14 mouse cellular contexts compared by ENCODE assay signal in genomic region chr15:45711109-45711508, GRCm38 (mm10).
DNase-seq lines count a peak whose midpoint lies in the region; ATAC-seq lines count a peak whose summit lies in the region.
"Had no signal": no experiment of that assay in that cellular context is flagged by ENCODE, and none has a peak within 500 bp of the region (broad histone marks: within the 10 kb centered on the region; RNA-seq: fewer than 3 reads in every experiment).

No protein-coding gene starts in this region.

- no peak overlapping the region for H3K4me2 ChIP-seq in hindbrain, embryonic 12.5 days (replicated peaks)
- H3K4me2 ChIP-seq in forebrain, embryonic 12.5 days = no peak overlapping the region
- H3K4me2 ChIP-seq: heart, embryonic 12.5 days; hindbrain, embryonic 15.5 days had no signal

- DNase-seq in hindbrain, embryonic 10.5 days (ENCODE audit: low spot score) = no peak
- DNase-seq in brain, adult 2 months (ENCODE audit: low read depth, low spot score) = peak; percentile 70
- DNase-seq in layer of hippocampus, adult 9-10 months (ENCODE audit: low spot score) = peak; percentile 26
- no peak for DNase-seq in adrenal gland, postnatal 36 days
- no peak for DNase-seq in lung, postnatal 10 days
- DNase-seq in left cerebral cortex, postnatal 36 days (ENCODE audit: low spot score in 2 of 2) = no peak
- DNase-seq: gastrocnemius, adult 2 months; kidney, adult 9 months had no signal

- H3K36me3 ChIP-seq in hindbrain, embryonic 12.5 days = no peaks in the 10 kb centered on the region
- no peaks in the 10 kb centered on the region for H3K36me3 ChIP-seq in hindbrain, embryonic 10.5 days
- no peaks in the 10 kb centered on the region for H3K36me3 ChIP-seq in forebrain, embryonic 12.5 days (replicated peaks)
- H3K36me3 ChIP-seq: heart, embryonic 12.5 days; hindbrain, embryonic 15.5 days had no signal

- no peaks in the 10 kb centered on the region for H3K27me3 ChIP-seq in hindbrain, embryonic 12.5 days
- no peaks in the 10 kb centered on the region for H3K27me3 ChIP-seq in hindbrain, embryonic 10.5 days (ENCODE audit: insufficient read depth, poor library complexity, severe bottlenecking)
- H3K27me3 ChIP-seq in forebrain, embryonic 12.5 days = no peaks in the 10 kb centered on the region
- H3K27me3 ChIP-seq: heart, embryonic 12.5 days; hindbrain, embryonic 15.5 days had no signal

- H3K4me3 ChIP-seq in hindbrain, embryonic 12.5 days = no peak overlapping the region
- H3K4me3 ChIP-seq in hindbrain, embryonic 10.5 days = no peak overlapping the region
- no peak overlapping the region for H3K4me3 ChIP-seq in forebrain, embryonic 12.5 days (replicated peaks)
- H3K4me3 ChIP-seq: erythroblast, embryonic 14.5 days; gastrocnemius, adult 2 months; heart, embryonic 12.5 days; hindbrain, embryonic 15.5 days; left cerebral cortex, adult 2 months had no signal

- H3K9ac ChIP-seq in hindbrain, embryonic 12.5 days = no peak overlapping the region
- no peak overlapping the region for H3K9ac ChIP-seq in forebrain, embryonic 12.5 days
- H3K9ac ChIP-seq: heart, embryonic 12.5 days; hindbrain, embryonic 15.5 days had no signal

- ATAC-seq in hindbrain, embryonic 12.5 days (ENCODE audit: low FRiP score) = peak; percentile 80
- ATAC-seq in forebrain, embryonic 12.5 days (ENCODE audit: low FRiP score) = peak; percentile 77; the same call in 1 of the 2 replicates

- 33% methylated on average over 2 of the region's 2 CpGs for WGBS in hindbrain, embryonic 12.5 days
- 50% methylated on average over 2 of the region's 2 CpGs for WGBS in hindbrain, embryonic 10.5 days
- 11% methylated on average over 2 of the region's 2 CpGs for WGBS in forebrain, embryonic 12.5 days

- H3K4me1 ChIP-seq in hindbrain, embryonic 12.5 days = no peaks in the 10 kb centered on the region
- H3K4me1 ChIP-seq in hindbrain, embryonic 10.5 days (replicated peaks) = no peaks in the 10 kb centered on the region
- H3K4me1 ChIP-seq in forebrain, embryonic 12.5 days = peaks cover 3% of the 10 kb centered on the region; the same call in 1 of the 2 replicates
- H3K4me1 ChIP-seq: heart, embryonic 12.5 days; hindbrain, embryonic 15.5 days had no signal

- no peaks in the 10 kb centered on the region for H3K9me3 ChIP-seq in hindbrain, embryonic 12.5 days (replicated peaks)
- no peaks in the 10 kb centered on the region for H3K9me3 ChIP-seq in hindbrain, embryonic 10.5 days
- H3K9me3 ChIP-seq in forebrain, embryonic 12.5 days = no peaks in the 10 kb centered on the region
- H3K9me3 ChIP-seq: heart, embryonic 12.5 days; hindbrain, embryonic 15.5 days had no signal

- H3K27ac ChIP-seq in hindbrain, embryonic 12.5 days = no peak overlapping the region
- no peak overlapping the region for H3K27ac ChIP-seq in hindbrain, embryonic 10.5 days
- no peak overlapping the region for H3K27ac ChIP-seq in forebrain, embryonic 12.5 days
- H3K27ac ChIP-seq: gastrocnemius, adult 2 months; hindbrain, embryonic 15.5 days; left cerebral cortex, adult 2 months had no signal

- intact Hi-C loops in left cerebral cortex, postnatal 36 days (cut with DNase I) = no loop called here

Comparison
In these comparisons a context has a peak if more than half of its experiments do, and no peak if none do; other contexts are left out.
1. DNase-seq: peak in brain, adult 2 months (single experiment) and layer of hippocampus, adult 9-10 months (single experiment); none in hindbrain, embryonic 10.5 days (single experiment), adrenal gland, postnatal 36 days (0 of 2), lung, postnatal 10 days (single experiment) and left cerebral cortex, postnatal 36 days (0 of 2).